Mouse (Mus musculus) liver, embryonic 14.5 days (tissue): ENCODE results near the gene Olfr13.

ENCODE experiments used
- CTCF ChIP-seq: IDR thresholded peaks from 2 replicates; pipeline ENCODE4 v1.5.1; 2016; ENCODE audit warnings: antibody characterized with exemption, low read depth, control low read depth
- EP300 ChIP-seq: IDR thresholded peaks from 2 replicates; pipeline ENCODE4 v1.6.1; 2016; ENCODE audit warnings: antibody characterized with exemption, low read depth

- no peak for TF ChIP-seq CTCF
- TF ChIP-seq EP300, result no peak
Measured at GRCm38 (mm10) chr6:43171840-43172239, at the start of gene Olfr13.
